Mouse (Mus musculus): ENCODE measurements at regions not wholly inside any gene's neighbourhood (a gene's known extent, or its start where the extent isn't known, plus 50 kb on each side); places are given as distances from the start of the nearest gene placed in this dataset.

GRCm38 (mm10) chr6:89013690-89014061, 111.6 kb downstream of the Tpra1 start:
- Histone ChIP-seq H3K27me3 (ENCODE audit: control insufficient read depth, insufficient read depth, low read length) (no peaks in the 10 kb centered on the region), H3K4me1 (ENCODE audit: control insufficient read depth, insufficient read depth, insufficient read length) (no peaks in the 10 kb centered on the region), H3K36me3 (ENCODE audit: control insufficient read depth, insufficient read depth, low read length) (no peaks in the 10 kb centered on the region), H3K4me3 (ENCODE audit: extremely low read depth, insufficient read depth, insufficient read length) (no peak overlapping the region), H3K27ac (ENCODE audit: insufficient read depth, low read length) (no peak overlapping the region)
- DNase-seq (ENCODE audit: low read depth in 1 of 2, low spot score in 2 of 2), result no peak
- WGBS, result 82% methylated on average over 8 of the region's 8 CpGs
- TF ChIP-seq CTCF (IDR thresholded peaks at IDR 0.05; ENCODE audit: extremely low read depth, insufficient read depth, insufficient read length, insufficient replicate concordance) (no peak), POLR2A (IDR thresholded peaks at IDR 0.05; ENCODE audit: low read depth, low read length) (no peak)

GRCm38 (mm10) chr6:89024101-89024650, 122.1 kb downstream of the Tpra1 start:
- H3K4me3 ChIP-seq (ENCODE audit: extremely low read depth, insufficient read depth, insufficient read length), result no peak overlapping the region
- H3K27me3 ChIP-seq (ENCODE audit: control insufficient read depth, insufficient read depth, low read length), result no peaks in the 10 kb centered on the region
- no peaks in the 10 kb centered on the region for H3K36me3 ChIP-seq (ENCODE audit: control insufficient read depth, insufficient read depth, low read length)
- DNase-seq (ENCODE audit: low read depth in 1 of 2, low spot score in 2 of 2), result no peak
- H3K4me1 ChIP-seq (ENCODE audit: control insufficient read depth, insufficient read depth, insufficient read length), result no peaks in the 10 kb centered on the region
- TF ChIP-seq POLR2A (IDR thresholded peaks at IDR 0.05; ENCODE audit: low read depth, low read length) (no peak), CTCF (IDR thresholded peaks at IDR 0.05; ENCODE audit: extremely low read depth, insufficient read depth, insufficient read length, insufficient replicate concordance) (no peak)
- H3K27ac ChIP-seq (ENCODE audit: insufficient read depth, low read length), result no peak overlapping the region
- WGBS, result 58% methylated on average over 11 of the region's 11 CpGs

GRCm38 (mm10) chr6:89033433-89034298, 131.6 kb downstream of the Tpra1 start:
- Histone ChIP-seq H3K27me3 (ENCODE audit: control insufficient read depth, insufficient read depth, low read length) (no peaks in the 10 kb centered on the region), H3K27ac (ENCODE audit: insufficient read depth, low read length) (no peak overlapping the region), H3K4me3 (ENCODE audit: extremely low read depth, insufficient read depth, insufficient read length) (no peak overlapping the region), H3K36me3 (ENCODE audit: control insufficient read depth, insufficient read depth, low read length) (no peaks in the 10 kb centered on the region), H3K4me1 (ENCODE audit: control insufficient read depth, insufficient read depth, insufficient read length) (no peaks in the 10 kb centered on the region)
- 55% methylated on average over 5 of the region's 5 CpGs for whole genome bisulfite sequencing
- TF ChIP-seq POLR2A (IDR thresholded peaks at IDR 0.05; ENCODE audit: low read depth, low read length), result no peak
- TF ChIP-seq CTCF (IDR thresholded peaks at IDR 0.05; ENCODE audit: extremely low read depth, insufficient read depth, insufficient read length, insufficient replicate concordance), result no peak; the same call in 1 of the 2 replicates
- no peak for DNase-seq (ENCODE audit: low read depth in 1 of 2, low spot score in 2 of 2)

- no peak for DNase-seq (ENCODE audit: low read depth in 1 of 2, low spot score in 2 of 2)
- Histone ChIP-seq H3K27ac (ENCODE audit: insufficient read depth, low read length) (no peak overlapping the region), H3K4me1 (ENCODE audit: control insufficient read depth, insufficient read depth, insufficient read length) (no peaks in the 10 kb centered on the region), H3K4me3 (ENCODE audit: extremely low read depth, insufficient read depth, insufficient read length) (no peak overlapping the region), H3K36me3 (ENCODE audit: control insufficient read depth, insufficient read depth, low read length) (no peaks in the 10 kb centered on the region), H3K27me3 (ENCODE audit: control insufficient read depth, insufficient read depth, low read length) (no peaks in the 10 kb centered on the region)
- WGBS, result 85% methylated on average over 3 of the region's 3 CpGs
- TF ChIP-seq POLR2A (IDR thresholded peaks at IDR 0.05; ENCODE audit: low read depth, low read length) (no peak), CTCF (IDR thresholded peaks at IDR 0.05; ENCODE audit: extremely low read depth, insufficient read depth, insufficient read length, insufficient replicate concordance) (no peak)
Measured at GRCm38 (mm10) chr6:89034455-89034854, 132.4 kb downstream of the Tpra1 start.

- no peaks in the 10 kb centered on the region for H3K4me1 ChIP-seq (ENCODE audit: control insufficient read depth, insufficient read depth, insufficient read length)
- DNase-seq (ENCODE audit: low read depth in 1 of 2, low spot score in 2 of 2), result no peak
- H3K27ac ChIP-seq (ENCODE audit: insufficient read depth, low read length), result no peak overlapping the region
- H3K27me3 ChIP-seq (ENCODE audit: control insufficient read depth, insufficient read depth, low read length), result no peaks in the 10 kb centered on the region
- 81% methylated on average over 13 of the region's 13 CpGs for WGBS
- H3K4me3 ChIP-seq (ENCODE audit: extremely low read depth, insufficient read depth, insufficient read length), result no peak overlapping the region
- no peak for TF ChIP-seq POLR2A (IDR thresholded peaks at IDR 0.05; ENCODE audit: low read depth, low read length)
- TF ChIP-seq CTCF (IDR thresholded peaks at IDR 0.05; ENCODE audit: extremely low read depth, insufficient read depth, insufficient read length, insufficient replicate concordance), result no peak
- no peaks in the 10 kb centered on the region for H3K36me3 ChIP-seq (ENCODE audit: control insufficient read depth, insufficient read depth, low read length)
Measured at GRCm38 (mm10) chr6:89035061-89035835, 133.2 kb downstream of the Tpra1 start.

- DNase-seq (ENCODE audit: low read depth in 1 of 2, low spot score in 2 of 2), result no peak
- H3K36me3 ChIP-seq (ENCODE audit: control insufficient read depth, insufficient read depth, low read length), result no peaks in the 10 kb centered on the region
- H3K27me3 ChIP-seq (ENCODE audit: control insufficient read depth, insufficient read depth, low read length), result no peaks in the 10 kb centered on the region
- H3K4me1 ChIP-seq (ENCODE audit: control insufficient read depth, insufficient read depth, insufficient read length), result no peaks in the 10 kb centered on the region
- WGBS, result 81% methylated on average over 4 of the region's 4 CpGs
- no peak overlapping the region for H3K4me3 ChIP-seq (ENCODE audit: extremely low read depth, insufficient read depth, insufficient read length)
- H3K27ac ChIP-seq (ENCODE audit: insufficient read depth, low read length), result no peak overlapping the region
- TF ChIP-seq CTCF (IDR thresholded peaks at IDR 0.05; ENCODE audit: extremely low read depth, insufficient read depth, insufficient read length, insufficient replicate concordance) (no peak), POLR2A (IDR thresholded peaks at IDR 0.05; ENCODE audit: low read depth, low read length) (no peak)
Measured at GRCm38 (mm10) chr6:89035836-89036156, 133.7 kb downstream of the Tpra1 start.

Data from spleen, adult 2 months (tissue).